Mouse (Mus musculus) olfactory bulb, adult 2 months (tissue): ENCODE data around the gene Chrm2.

Experiments used
- CTCF ChIP-seq: fragments of 200-500 bp; IDR thresholded peaks from 2 replicates; pipeline ENCODE4 v1.5.1; 2012; ENCODE audit warnings: low read depth, mild to moderate bottlenecking, low read length, moderate library complexity; ENCODE audit not compliant: insufficient read depth
- POLR2A ChIP-seq: fragments of 200-500 bp; IDR thresholded peaks from 2 replicates; pipeline ENCODE4 v1.6.1; 2012; ENCODE audit warnings: mild to moderate bottlenecking, low read depth, low read length, moderate library complexity; ENCODE audit not compliant: insufficient read depth

GRCm38 (mm10) chr6:36409016-36409415, 21.1 kb downstream of the Chrm2 start:
- no peak for TF ChIP-seq CTCF
- TF ChIP-seq POLR2A, result no peak
